Mouse (Mus musculus) stomach, embryonic 14.5 days (tissue): ENCODE results near the gene Dqx1. TPM values are rescaled to one million over a fixed set of nuclear protein-coding genes. Genes with fewer than 3 reads are reported as not detected.
A peak's percentile ranks its signal among the peaks of the same experiment; 100 is the strongest.

Experiments used
- ATAC-seq: fragments of 200-750 bp; cut with Nextera tagmentation; 2 replicates; pipeline ENCODE4 v1.8.0; 2017; ENCODE audit warnings: low read depth, moderate TSS enrichment; ENCODE audit not compliant: insufficient number of reproducible peaks, insufficient read depth, low FRiP score
- H3K27ac ChIP-seq: fragments of 300-500 bp; sonication (generic); 2 replicates; pipeline ENCODE4 v1.5.1; 2014; ENCODE audit warnings: mild to moderate bottlenecking, low read length, moderate library complexity, mixed read lengths
- H3K27me3 ChIP-seq: fragments of 300-500 bp; sonication (generic); 2 replicates; pipeline ENCODE4 v1.6.1; 2014; ENCODE audit warnings: low read length, control low read depth, mixed read lengths; ENCODE audit not compliant: control insufficient read depth, insufficient read depth
- H3K36me3 ChIP-seq: fragments of 300-500 bp; sonication (generic); 2 replicates; pipeline ENCODE4 v1.6.1; 2014; ENCODE audit warnings: mild to moderate bottlenecking, control low read depth, low read length, moderate library complexity, mixed read lengths; ENCODE audit not compliant: control insufficient read depth, insufficient read depth
- H3K4me1 ChIP-seq: fragments of 300-500 bp; sonication (generic); 2 replicates; pipeline ENCODE4 v1.6.1; 2014; ENCODE audit warnings: low read length, control low read depth, mixed read lengths; ENCODE audit not compliant: control insufficient read depth, insufficient read depth
- H3K4me2 ChIP-seq: fragments of 300-500 bp; sonication (generic); replicated peaks from 2 replicates; pipeline ENCODE4 v1.6.1; 2014; ENCODE audit warnings: low read depth, low read length, control low read depth
- H3K4me3 ChIP-seq: fragments of 300-500 bp; sonication (generic); 2 replicates; pipeline ENCODE4 v1.5.1; 2014; ENCODE audit warnings: low read depth, low read length, control low read depth
- H3K9ac ChIP-seq: fragments of 300-500 bp; sonication (generic); replicated peaks from 2 replicates; pipeline ENCODE4 v1.6.1; 2014; ENCODE audit warnings: low read depth, mild to moderate bottlenecking, control low read depth, low read length, moderate library complexity, mixed read lengths
- H3K9me3 ChIP-seq: fragments of 300-500 bp; sonication (generic); 2 replicates; pipeline ENCODE4 v1.6.1; 2016; ENCODE audit warnings: low read depth, low read length, control low read depth; ENCODE audit not compliant: control insufficient read depth
- WGBS: fragments of 180-500 bp; shearing (Covaris S2); extraction: QIAGEN DNeasy Blood & Tissue Kit; methylation state at CpG from one replicate; pipeline ENCODE4 v1.1.7; 2014; 5-methylcytosine and 5-hydroxymethylcytosine counted together
- polyA plus RNA-seq: library from polyadenylated mRNA; unstranded; fragments of >200 nt; fragmentation: Nextera tagmentation; extraction: Ambion mirVana; gene quantifications from 2 replicates; pipeline ENCODE4 v1.2.1, GENCODE M21; 2014

Dqx1 gene
- polyA plus RNA-seq, 1 experiment from 2014 or later = 4.2 TPM

DNA sequence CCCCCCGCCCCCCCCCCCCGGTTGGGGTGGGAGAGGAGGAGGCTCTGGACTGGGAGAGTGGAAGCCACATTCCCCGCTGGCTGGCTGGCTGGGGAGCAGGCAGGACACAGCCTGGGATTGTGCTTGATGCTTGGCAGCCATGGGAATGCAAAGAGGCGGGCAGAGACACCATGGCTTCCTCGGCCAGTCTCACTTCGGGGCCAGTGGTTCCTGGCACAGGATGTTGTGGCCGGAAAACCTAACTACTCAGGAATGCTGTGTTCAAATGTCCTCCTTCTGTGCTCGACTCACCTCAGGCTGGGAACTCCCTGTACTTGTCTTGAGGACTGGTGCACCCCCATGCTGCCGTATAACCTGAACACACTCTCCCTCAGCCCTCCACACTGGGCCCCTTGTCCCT is 29.9 kb upstream of the Dqx1 start:
- H3K36me3 ChIP-seq = no peaks in the 10 kb centered on the region
- H3K27ac ChIP-seq = no peak overlapping the region
- H3K9me3 ChIP-seq = no peaks in the 10 kb centered on the region
- no peak for ATAC-seq
- 36% methylated on average over 8 of the region's 9 CpGs for WGBS
- no peak overlapping the region for H3K4me2 ChIP-seq
- no peaks in the 10 kb centered on the region for H3K27me3 ChIP-seq
- H3K4me1 ChIP-seq = no peaks in the 10 kb centered on the region
- H3K4me3 ChIP-seq = no peak overlapping the region
- no peak overlapping the region for H3K9ac ChIP-seq

DNA sequence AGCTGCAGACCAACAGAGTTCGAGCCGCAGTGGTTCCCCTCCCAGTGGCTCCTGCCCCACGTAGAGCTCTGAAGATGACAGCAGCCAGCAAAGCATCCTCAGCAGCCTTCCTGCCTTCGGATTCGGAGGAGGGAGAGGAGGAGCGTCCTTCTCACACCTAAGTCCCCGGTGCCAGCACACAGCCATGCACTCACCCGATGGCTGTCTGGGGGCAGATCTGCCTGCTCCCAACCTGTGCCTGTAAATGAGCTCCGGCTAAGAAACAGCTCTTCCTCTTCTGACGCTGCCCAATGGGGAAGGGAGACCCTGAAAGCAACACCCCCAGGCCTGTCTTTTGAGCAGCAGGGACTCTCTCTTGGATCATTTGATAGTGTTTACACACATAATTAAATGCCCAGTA is 27.9 kb upstream of the Dqx1 start:
- Histone ChIP-seq H3K9ac (no peak overlapping the region), H3K27ac (no peak overlapping the region), H3K4me1 (no peaks in the 10 kb centered on the region; the same call in 1 of the 2 replicates), H3K4me3 (no peak overlapping the region), H3K27me3 (no peaks in the 10 kb centered on the region), H3K36me3 (no peaks in the 10 kb centered on the region), H3K4me2 (no peak overlapping the region), H3K9me3 (no peaks in the 10 kb centered on the region)
- no peak for ATAC-seq
- 42% methylated on average over 10 of the region's 10 CpGs for WGBS

DNA sequence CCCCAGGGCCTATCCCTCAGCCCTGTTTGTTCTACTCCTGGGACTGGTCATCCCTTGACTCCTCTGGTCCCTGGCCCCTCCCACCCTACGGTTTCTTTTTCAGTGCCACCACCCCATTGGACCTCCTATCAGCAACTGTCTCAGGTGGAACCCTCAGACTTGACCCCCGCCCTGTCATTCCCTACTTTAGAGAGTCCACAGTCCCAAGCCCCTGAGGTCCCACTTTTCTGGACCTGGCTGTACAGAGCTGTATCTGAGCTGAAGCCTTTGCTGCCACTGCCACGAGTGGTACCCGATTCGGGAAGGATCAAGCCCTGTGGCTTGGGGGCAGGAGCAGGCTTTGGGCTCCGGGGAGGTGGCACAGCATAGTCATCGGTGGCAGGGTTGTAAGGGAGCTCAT is 26.5 kb upstream of the Dqx1 start:
- Histone ChIP-seq H3K36me3 (no peaks in the 10 kb centered on the region), H3K27me3 (no peaks in the 10 kb centered on the region), H3K9me3 (no peaks in the 10 kb centered on the region), H3K4me2 (no peak overlapping the region), H3K27ac (no peak overlapping the region), H3K4me3 (no peak overlapping the region), H3K9ac (no peak overlapping the region), H3K4me1 (peaks cover 9% of the 10 kb centered on the region; the same call in 1 of the 2 replicates)
- ATAC-seq = no peak
- WGBS = 68% methylated on average over 7 of the region's 7 CpGs

DNA sequence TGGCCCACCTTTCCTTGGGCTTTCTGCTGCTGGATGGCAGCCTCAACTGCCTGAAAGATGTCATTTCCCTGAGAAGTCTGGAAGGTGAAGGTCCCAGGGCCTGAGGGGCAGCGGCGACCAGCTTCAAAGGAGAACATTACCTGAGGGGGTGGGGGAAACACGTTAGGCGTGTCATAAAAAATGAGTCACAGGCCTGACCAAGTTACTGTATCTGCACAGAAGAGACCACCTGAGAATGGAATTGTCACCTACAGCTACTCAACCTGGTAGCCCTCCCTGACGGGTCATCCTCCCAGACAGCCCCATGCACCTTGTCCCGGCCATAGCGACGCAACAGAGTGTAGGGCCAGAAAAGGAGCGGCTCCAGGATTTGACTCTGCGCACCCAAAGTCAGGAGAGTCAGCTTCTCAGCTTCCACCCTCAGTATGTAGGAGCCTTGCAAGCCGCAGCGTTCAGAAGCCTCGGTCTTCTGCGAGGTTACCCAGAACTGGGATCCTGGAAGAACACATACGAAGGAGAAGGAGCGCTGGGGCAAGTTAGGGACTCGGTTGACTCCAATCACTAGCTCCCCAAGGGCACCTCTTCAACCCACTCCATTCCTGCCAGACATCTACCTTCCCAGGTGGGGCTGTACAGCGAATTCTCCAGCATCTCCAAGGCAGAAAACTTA is 25.6 kb upstream of the Dqx1 start:
- H3K9ac ChIP-seq = peak overlapping the region; percentile 53; the same call in 1 of the 2 replicates
- 36% methylated on average over 18 of the region's 18 CpGs for WGBS
- H3K27ac ChIP-seq = no peak overlapping the region
- H3K4me3 ChIP-seq = peak overlapping the region; percentile 67
- H3K4me1 ChIP-seq = peaks cover 10% of the 10 kb centered on the region; the same call in 1 of the 2 replicates
- H3K9me3 ChIP-seq = no peaks in the 10 kb centered on the region
- no peak for ATAC-seq
- no peaks in the 10 kb centered on the region for H3K27me3 ChIP-seq
- peak overlapping the region; percentile 90 for H3K4me2 ChIP-seq
- no peaks in the 10 kb centered on the region for H3K36me3 ChIP-seq

DNA sequence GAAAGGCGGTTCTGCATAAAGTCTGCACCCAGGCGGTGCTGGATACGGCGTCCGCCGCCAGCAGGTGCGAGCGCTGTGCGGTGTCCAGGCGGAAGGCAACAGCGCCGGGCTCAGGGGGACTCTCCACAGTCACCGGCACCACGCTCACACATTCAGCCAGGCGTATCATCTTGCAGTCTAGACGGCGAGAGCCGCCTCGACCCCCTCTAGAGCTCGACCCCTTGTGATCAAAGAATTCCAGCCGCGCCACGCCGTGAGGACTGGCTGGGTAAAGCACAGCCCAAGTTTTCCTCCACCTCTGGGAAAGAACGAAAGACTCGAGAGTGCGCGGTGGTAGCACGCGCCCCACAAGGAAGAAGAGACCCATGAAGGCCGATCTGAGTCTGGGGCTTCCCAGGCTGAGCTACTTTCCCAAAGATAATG is 24.9 kb upstream of the Dqx1 start:
- Histone ChIP-seq H3K4me1 (peaks cover 10% of the 10 kb centered on the region; the same call in 1 of the 2 replicates), H3K4me3 (peak overlapping the region; percentile 67), H3K27ac (0 out of 2 replicates have a peak overlapping the region, but pooled peaks have one; percentile 48), H3K27me3 (no peaks in the 10 kb centered on the region), H3K9me3 (no peaks in the 10 kb centered on the region), H3K4me2 (peak overlapping the region; percentile 90), H3K36me3 (no peaks in the 10 kb centered on the region), H3K9ac (peak overlapping the region; percentile 53)
- under 1% methylated on average over 31 of the region's 31 CpGs for whole genome bisulfite sequencing
- peak; percentile 24; the same call in 1 of the 2 replicates for ATAC-seq

DNA sequence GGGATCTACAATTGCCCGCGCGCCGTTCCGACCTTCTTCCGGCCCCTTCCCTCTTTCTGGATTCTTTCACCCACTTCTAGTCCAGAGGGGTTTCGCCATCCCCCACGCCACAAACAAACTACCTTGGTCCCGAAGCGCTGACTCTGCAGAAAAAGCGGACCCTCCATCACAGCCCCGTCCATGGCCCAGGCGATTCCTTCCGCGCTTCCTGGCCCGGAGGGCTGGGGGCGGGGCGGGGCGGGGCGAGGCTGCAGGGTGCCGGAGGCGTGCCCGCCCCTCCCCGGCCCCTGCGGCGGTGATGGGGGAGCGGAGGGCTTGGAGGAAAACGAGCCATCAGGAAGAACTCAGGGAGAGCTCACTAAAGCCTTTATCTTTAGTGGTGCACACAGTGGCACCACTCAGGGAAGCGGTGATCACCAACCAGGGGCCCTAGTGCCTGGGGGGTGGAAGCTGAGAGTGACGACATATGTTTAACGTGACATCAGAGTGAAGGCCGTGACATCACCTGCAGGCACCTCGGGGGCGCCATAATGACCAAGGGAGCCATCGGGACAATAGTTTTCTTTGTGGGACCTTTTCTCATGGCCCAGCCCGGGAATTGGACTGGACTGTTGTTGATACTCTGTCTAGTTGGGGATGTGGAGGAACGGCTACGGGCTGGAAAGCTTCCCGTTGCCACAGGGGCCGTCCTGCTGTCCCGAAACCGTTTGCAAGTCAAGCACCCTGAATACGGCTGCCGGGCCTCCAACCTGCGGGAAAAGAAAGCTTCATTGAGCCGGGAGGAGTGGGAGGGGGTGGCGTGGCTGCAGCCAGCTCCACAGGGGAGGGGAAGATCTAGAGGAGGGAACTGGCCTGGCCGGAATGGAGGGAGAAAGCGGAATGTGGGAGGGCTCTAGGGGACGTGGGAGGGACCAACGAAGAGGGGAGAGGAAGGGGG is 24.1 kb upstream of the Dqx1 start, which contains the start of the genes Dok1 and Loxl3:
Gene Dok1, minus strand, starts transcription at position 223 of the 937 bp plus-strand sequence.
Gene Loxl3, plus strand, starts transcription at position 925 of the 937 bp plus-strand sequence.
- Histone ChIP-seq H3K9ac (peak within 1 kb of the TSS; percentile 53), H3K27ac (peak within 1 kb of the TSS; percentile 90), H3K27me3 (no peaks in the 10 kb centered on the region), H3K4me2 (peak within 1 kb of the TSS; percentile 90), H3K4me3 (peak within 1 kb of the TSS; percentile 67), H3K4me1 (peaks cover 13% of the 10 kb centered on the region; the same call in 1 of the 2 replicates), H3K36me3 (no peaks in the 10 kb centered on the region), H3K9me3 (no peaks in the 10 kb centered on the region)
- ATAC-seq = peak; percentile 87
- under 1% methylated on average over 51 of the region's 51 CpGs for WGBS

DNA sequence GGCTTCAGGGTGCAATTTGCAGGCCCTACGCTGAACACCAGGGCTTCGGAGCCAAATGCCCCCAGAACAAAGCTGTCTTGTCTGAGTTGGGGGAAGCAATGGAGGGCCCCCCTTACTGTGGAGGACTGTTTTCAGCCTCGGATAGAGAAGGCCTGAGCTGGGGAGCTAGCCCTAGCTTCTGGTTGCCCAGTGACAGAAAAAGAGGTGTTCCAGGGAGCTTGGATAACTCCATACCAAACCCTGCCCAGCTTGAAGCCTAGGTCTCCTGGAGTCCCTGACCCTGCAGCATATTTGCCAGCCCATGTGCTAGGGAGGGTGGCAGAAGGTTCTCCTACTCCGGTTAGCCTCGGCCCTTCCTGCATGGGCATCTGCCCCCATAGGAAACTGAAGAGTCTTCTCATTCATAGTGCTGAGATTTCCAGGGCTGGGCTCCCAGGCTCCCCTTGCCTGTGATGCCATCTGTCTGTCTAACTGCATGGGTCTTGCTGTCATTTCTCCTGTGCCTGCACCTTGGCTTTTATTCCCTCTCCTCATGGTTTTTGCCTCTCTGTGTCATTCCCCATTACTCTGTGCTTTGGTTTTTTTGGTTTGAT is 23.1 kb upstream of the Dqx1 start:
- Histone ChIP-seq H3K9ac (peak overlapping the region; percentile 14), H3K4me3 (peak overlapping the region; percentile 67), H3K36me3 (no peaks in the 10 kb centered on the region), H3K4me1 (peaks cover 17% of the 10 kb centered on the region; the same call in 1 of the 2 replicates), H3K27me3 (no peaks in the 10 kb centered on the region), H3K27ac (peak overlapping the region; percentile 90), H3K9me3 (no peaks in the 10 kb centered on the region), H3K4me2 (peak overlapping the region; percentile 90)
- WGBS = 21% methylated on average over 5 of the region's 5 CpGs
- ATAC-seq = no peak

DNA sequence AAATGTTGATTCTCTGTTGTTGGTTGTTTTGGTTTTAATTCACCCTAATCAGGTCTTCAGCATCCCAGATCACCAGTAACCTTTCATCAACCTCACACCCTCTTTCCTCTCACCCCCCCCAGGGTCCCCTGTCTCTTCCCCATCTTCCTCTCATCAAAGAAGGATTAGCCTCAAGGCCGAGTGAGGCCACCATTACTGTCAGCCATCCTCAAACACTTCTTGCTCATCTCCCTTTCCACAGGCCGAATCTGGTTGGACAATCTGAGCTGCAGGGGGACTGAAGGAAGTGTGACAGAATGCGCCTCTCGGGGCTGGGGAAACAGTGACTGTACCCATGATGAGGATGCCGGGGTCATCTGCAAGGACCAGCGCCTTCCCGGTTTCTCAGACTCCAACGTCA is 20.5 kb upstream of the Dqx1 start:
- WGBS = 80% methylated on average over 8 of the region's 8 CpGs
- H3K36me3 ChIP-seq = no peaks in the 10 kb centered on the region
- H3K9me3 ChIP-seq = no peaks in the 10 kb centered on the region
- no peak overlapping the region for H3K4me3 ChIP-seq
- H3K27me3 ChIP-seq = no peaks in the 10 kb centered on the region
- H3K27ac ChIP-seq = no peak overlapping the region
- H3K4me2 ChIP-seq = no peak overlapping the region
- no peak overlapping the region for H3K9ac ChIP-seq
- ATAC-seq = no peak
- H3K4me1 ChIP-seq = peaks cover 17% of the 10 kb centered on the region; the same call in 1 of the 2 replicates
